Mouse (Mus musculus): Measurements from ENCODE around the gene Prkaca.

GRCm38 (mm10) chr8:84004533-84005201, 31.9 kb downstream of the Prkaca start:
- TF ChIP-seq CTCF (IDR thresholded peaks at IDR 0.05; ENCODE audit: control insufficient read depth, insufficient read depth, insufficient read length) = no peak
- TF ChIP-seq MAX (IDR thresholded peaks at IDR 0.05) = no peak
- TF ChIP-seq CEBPB (IDR thresholded peaks at IDR 0.05; ENCODE audit: low read depth) = no peak
- no peak for TF ChIP-seq USF1 (IDR thresholded peaks at IDR 0.05; ENCODE audit: low read depth)
